Mouse (Mus musculus) embryo, embryonic 9.5 days (tissue): ENCODE measurements around the gene Catsper3.

Experiments used
- DNase-seq: peaks from one replicate; pipeline ENCODE4 v3.0.0-alpha.2; 2017; ENCODE audit errors: extremely low spot score

Gene Catsper3

GRCm38 (mm10) chr13:55826796-55827678 lies 42.7 kb downstream of the Catsper3 start:
- no peak for DNase-seq

- no peak for DNase-seq
Observed at GRCm38 (mm10) chr13:55827679-55828140, 43.3 kb downstream of the Catsper3 start.

- DNase-seq: no peak
Observed at GRCm38 (mm10) chr13:55828141-55829017, 44.0 kb downstream of the Catsper3 start.

- DNase-seq: no peak
Observed at GRCm38 (mm10) chr13:55829018-55829655, 44.8 kb downstream of the Catsper3 start.

- DNase-seq: peak; percentile 72
Observed at GRCm38 (mm10) chr13:55830081-55830832, 45.9 kb downstream of the Catsper3 start.

GRCm38 (mm10) chr13:55830833-55831721 lies 46.7 kb downstream of the Catsper3 start:
- no peak for DNase-seq

GRCm38 (mm10) chr13:55831722-55832160 lies 47.4 kb downstream of the Catsper3 start:
- DNase-seq: no peak

GRCm38 (mm10) chr13:55832602-55833001 lies 48.2 kb downstream of the Catsper3 start:
- DNase-seq: no peak

GRCm38 (mm10) chr13:55833921-55834320 lies 49.6 kb downstream of the Catsper3 start:
- DNase-seq: no peak

- DNase-seq: no peak
Observed at GRCm38 (mm10) chr13:55834667-55835066, 50.3 kb downstream of the Catsper3 start.

- peak; percentile 71 for DNase-seq
Observed at GRCm38 (mm10) chr13:55835548-55836097, 51.3 kb downstream of the Catsper3 start.

GRCm38 (mm10) chr13:55836142-55836625 lies 51.8 kb downstream of the Catsper3 start, which contains the start of gene Pitx1:
Gene Pitx1 (minus strand): TSS chr13:55836192.
- no peak for DNase-seq

GRCm38 (mm10) chr13:55836786-55837780 lies 52.7 kb downstream of the Catsper3 start:
- no peak for DNase-seq

- DNase-seq: no peak
Observed at GRCm38 (mm10) chr13:55840223-55840622, 55.9 kb downstream of the Catsper3 start.

GRCm38 (mm10) chr13:55843700-55844099 lies 59.3 kb downstream of the Catsper3 start:
- no peak for DNase-seq

GRCm38 (mm10) chr13:55847805-55848204 lies 63.4 kb downstream of the Catsper3 start:
- DNase-seq: no peak

GRCm38 (mm10) chr13:55848604-55849190 lies 64.3 kb downstream of the Catsper3 start:
- DNase-seq: no peak

- no peak for DNase-seq
Observed at GRCm38 (mm10) chr13:55850726-55851125, 66.4 kb downstream of the Catsper3 start.
